Comparison of ENCODE assay signal across 25 mouse cellular contexts in the genomic region with DNA sequence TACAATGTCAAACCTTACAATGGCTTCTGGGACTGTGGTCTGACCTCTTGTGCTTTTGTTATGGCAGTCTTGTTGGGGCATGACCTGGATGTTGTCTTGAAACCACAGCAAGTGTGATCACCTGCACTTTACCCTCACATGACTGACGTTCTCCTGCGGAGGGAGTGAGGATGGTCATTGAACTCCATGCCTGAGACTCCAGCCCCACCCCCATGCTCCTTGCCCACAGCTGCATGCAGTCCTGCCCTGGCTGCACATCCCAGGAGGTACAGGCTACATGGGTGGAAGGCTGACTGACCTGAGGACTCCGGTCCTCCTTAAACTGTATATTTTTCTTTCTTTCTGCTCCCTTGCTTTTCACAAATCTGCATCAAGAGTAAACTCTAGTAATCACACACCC. TPM values are rescaled to one million over a fixed set of nuclear protein-coding genes. Genes with fewer than 3 reads are reported as not detected.
DNase-seq lines count a peak whose midpoint lies in the region; ATAC-seq lines count a peak whose summit lies in the region.
"Had no signal": no experiment of that assay in that cellular context is flagged by ENCODE, and none has a peak within 500 bp of the region (broad histone marks: within the 10 kb centered on the region; RNA-seq: fewer than 3 reads in every experiment).

No protein-coding gene starts in this region.

- no peak overlapping the region for H3K4me2 ChIP-seq in kidney, embryonic 14.5 days (replicated peaks; ENCODE audit: low read depth, low read length)
- H3K4me2 ChIP-seq in intestine, embryonic 15.5 days (replicated peaks) = no peak overlapping the region
- H3K4me2 ChIP-seq in forebrain, embryonic 16.5 days (ENCODE audit: low read length) = no peak overlapping the region
- H3K4me2 ChIP-seq: embryonic facial prominence, embryonic 12.5 days; liver, embryonic 11.5 days; neural tube, embryonic 12.5 days had no signal

- no peaks in the 10 kb centered on the region for H3K9me3 ChIP-seq in kidney, embryonic 14.5 days (ENCODE audit: control insufficient read depth, low read length)
- H3K9me3 ChIP-seq in intestine, embryonic 15.5 days = no peaks in the 10 kb centered on the region
- no peaks in the 10 kb centered on the region for H3K9me3 ChIP-seq in forebrain, embryonic 16.5 days (ENCODE audit: control insufficient read depth, low read length)
- H3K9me3 ChIP-seq: embryonic facial prominence, embryonic 12.5 days; neural tube, embryonic 12.5 days had no signal

- H3K27me3 ChIP-seq in kidney, embryonic 14.5 days (ENCODE audit: control insufficient read depth, insufficient read depth, low read length) = no peaks in the 10 kb centered on the region
- H3K27me3 ChIP-seq in intestine, embryonic 15.5 days (replicated peaks) = no peaks in the 10 kb centered on the region
- no peaks in the 10 kb centered on the region for H3K27me3 ChIP-seq in forebrain, embryonic 16.5 days (replicated peaks; ENCODE audit: control insufficient read depth, insufficient read depth, low read length)
- H3K27me3 ChIP-seq: embryonic facial prominence, embryonic 12.5 days; neural tube, embryonic 12.5 days; Patski had no signal

- no peak overlapping the region for H3K9ac ChIP-seq in kidney, embryonic 14.5 days (ENCODE audit: low read depth, low read length)
- H3K9ac ChIP-seq in intestine, embryonic 15.5 days = no peak overlapping the region
- no peak overlapping the region for H3K9ac ChIP-seq in forebrain, embryonic 16.5 days (replicated peaks; ENCODE audit: low read depth, low read length)
- H3K9ac ChIP-seq: embryonic facial prominence, embryonic 12.5 days; liver, postnatal 0 days; neural tube, embryonic 12.5 days had no signal

- intact Hi-C loops in left cerebral cortex, postnatal 25 days (cut with DNase I) = no loop called here

- no peak for ATAC-seq in kidney, embryonic 14.5 days (ENCODE audit: low FRiP score, low TSS enrichment)
- ATAC-seq in intestine, embryonic 15.5 days = peak; percentile 53
- ATAC-seq in forebrain, embryonic 16.5 days = no peak
- ATAC-seq: forebrain, embryonic 14.5 days; hindbrain, embryonic 16.5 days; liver, postnatal 0 days; midbrain, embryonic 16.5 days; Patski had no signal

- no peaks in the 10 kb centered on the region for H3K4me1 ChIP-seq in kidney, embryonic 14.5 days (ENCODE audit: control insufficient read depth, insufficient read depth, low read length)
- no peaks in the 10 kb centered on the region for H3K4me1 ChIP-seq in intestine, embryonic 15.5 days (replicated peaks)
- H3K4me1 ChIP-seq in forebrain, embryonic 16.5 days (replicated peaks; ENCODE audit: control insufficient read depth, insufficient read depth, low read length) = no peaks in the 10 kb centered on the region
- H3K4me1 ChIP-seq: embryonic facial prominence, embryonic 12.5 days; neural tube, embryonic 12.5 days had no signal

- no peak overlapping the region for H3K4me3 ChIP-seq in kidney, embryonic 14.5 days (ENCODE audit: low read length)
- H3K4me3 ChIP-seq in intestine, embryonic 15.5 days (replicated peaks) = no peak overlapping the region
- H3K4me3 ChIP-seq in forebrain, embryonic 16.5 days (replicated peaks; ENCODE audit: low read length) = no peak overlapping the region
- H3K4me3 ChIP-seq: embryonic facial prominence, embryonic 12.5 days; gastrocnemius, adult 2 months; neural tube, embryonic 12.5 days had no signal

- H3K36me3 ChIP-seq in kidney, embryonic 14.5 days (ENCODE audit: control insufficient read depth, insufficient read depth, low read length) = peaks cover 17% of the 10 kb centered on the region
- H3K36me3 ChIP-seq in intestine, embryonic 15.5 days = peaks cover 5% of the 10 kb centered on the region
- peaks cover 7% of the 10 kb centered on the region; the same call in 1 of the 2 replicates for H3K36me3 ChIP-seq in forebrain, embryonic 16.5 days (ENCODE audit: control insufficient read depth, insufficient read depth)

- peak; percentile 54 for DNase-seq in kidney, adult 18-20 months
- DNase-seq in kidney, adult 8-10 months = peak; percentile 66 to 73
- peak; percentile 73 to 87 for DNase-seq in kidney, postnatal 25 days
- no peak for DNase-seq in left cerebral cortex, postnatal 25 days (ENCODE audit: low spot score in 2 of 2)
- DNase-seq in spleen, postnatal 10 days (ENCODE audit: low spot score in 2 of 2) = no peak
- DNase-seq: adrenal gland, postnatal 10 days; cerebellum, adult 11 months; cerebellum, adult 9-11 months; embryo, embryonic 11 days; gastrocnemius, adult 2 months; liver, postnatal 0 days; lung, postnatal 36 days; right cerebral cortex, postnatal 4 days; thymus, adult 2 months; thymus, postnatal 36 days had no signal

- no peak overlapping the region for H3K27ac ChIP-seq in kidney, embryonic 14.5 days (ENCODE audit: low read depth, low read length)
- H3K27ac ChIP-seq in intestine, embryonic 15.5 days = no peak overlapping the region
- H3K27ac ChIP-seq in forebrain, embryonic 16.5 days (ENCODE audit: low read length) = no peak overlapping the region
- H3K27ac ChIP-seq: embryonic facial prominence, embryonic 12.5 days; gastrocnemius, adult 2 months; neural tube, embryonic 12.5 days had no signal

- 57% methylated on average over 3 of the region's 3 CpGs for WGBS in kidney, embryonic 14.5 days
- 60% methylated on average over 3 of the region's 3 CpGs for WGBS in intestine, embryonic 15.5 days
- WGBS in forebrain, embryonic 16.5 days = 80% methylated on average over 3 of the region's 3 CpGs

RNA-seq across cellular contexts. Expression of a gene that starts 22.0 kb away (rescaled TPM):
- polyA plus RNA-seq in kidney, embryonic 14.5 days (2014; fragmentation: Nextera tagmentation; extraction: Ambion mirVana) = 24.9 and 63.1 TPM in 2 replicates
- polyA plus RNA-seq in intestine, embryonic 15.5 days (2015; fragmentation: Nextera tagmentation; extraction: Ambion mirVana) = 33.5 and 42.4 TPM in 2 replicates
- total RNA-seq in left cerebral cortex, postnatal 25 days (2021) = 10 to 100 TPM; 47.5 to 51.5 TPM
- 51.6 and 51.7 TPM in 2 replicates for polyA plus RNA-seq in forebrain, embryonic 16.5 days (2015; fragmentation: Nextera tagmentation; extraction: Ambion mirVana)

RNA-seq across cellular contexts. Expression of a gene that starts 22.7 kb away (rescaled TPM):
- polyA plus RNA-seq in kidney, embryonic 14.5 days (2014; fragmentation: Nextera tagmentation; extraction: Ambion mirVana) = 26.1 and 51.4 TPM in 2 replicates
- polyA plus RNA-seq in intestine, embryonic 15.5 days (2015; fragmentation: Nextera tagmentation; extraction: Ambion mirVana) = 36.3 and 41.6 TPM in 2 replicates
- total RNA-seq in left cerebral cortex, postnatal 25 days (2021) = 10 to 100 TPM; 49.3 to 51.3 TPM
- polyA plus RNA-seq in forebrain, embryonic 16.5 days (2015; fragmentation: Nextera tagmentation; extraction: Ambion mirVana) = 120 and 132 TPM in 2 replicates

RNA-seq across cellular contexts. Expression of a gene that starts 53.1 kb away (rescaled TPM):
- 9.6 and 16.9 TPM in 2 replicates for polyA plus RNA-seq in kidney, embryonic 14.5 days (2014; fragmentation: Nextera tagmentation; extraction: Ambion mirVana)
- 9.5 and 11.0 TPM in 2 replicates for polyA plus RNA-seq in intestine, embryonic 15.5 days (2015; fragmentation: Nextera tagmentation; extraction: Ambion mirVana)
- total RNA-seq in left cerebral cortex, postnatal 25 days (2021) = 1 to 10 TPM; 5.4 to 7.3 TPM
- polyA plus RNA-seq in forebrain, embryonic 16.5 days (2015; fragmentation: Nextera tagmentation; extraction: Ambion mirVana) = 6.4 and 7.1 TPM in 2 replicates

Comparison
In these comparisons a context has a peak if more than half of its experiments do, and no peak if none do; other contexts are left out.
1. DNase-seq: peak in kidney, adult 18-20 months (single experiment), kidney, adult 8-10 months (2 of 2) and kidney, postnatal 25 days (2 of 2); none in left cerebral cortex, postnatal 25 days (0 of 2) and spleen, postnatal 10 days (0 of 2).